Mouse (Mus musculus) kidney, adult 2 months (tissue): Measurements from ENCODE around the gene Parp16.

ENCODE experiments used
- CTCF ChIP-seq: fragments of 200-500 bp; conservative IDR thresholded peaks from 2 replicates; pipeline ENCODE4 v1.5.1; 2011; ENCODE audit warnings: low read depth, mild to moderate bottlenecking, control low read depth, low read length, moderate library complexity, mixed read lengths; ENCODE audit not compliant: insufficient read depth, insufficient read length
- POLR2A ChIP-seq: fragments of 200-500 bp; IDR thresholded peaks from one replicate; pipeline ENCODE4 v1.6.1; 2011; ENCODE audit warnings: low read depth, low read length, control low read depth

- no peak for TF ChIP-seq CTCF
- no peak for TF ChIP-seq POLR2A
These were observed 26.2 kb upstream of the Parp16 start for GRCm38 (mm10) chr9:65168952-65169351.
